Mouse (Mus musculus) embryonic facial prominence, embryonic 10.5 days (tissue): Measurements from ENCODE around the gene Kcnk4. TPM values are rescaled to one million over a fixed set of nuclear protein-coding genes. Genes with fewer than 3 reads are reported as not detected.

Source experiments
- DNase-seq: peaks from one replicate; pipeline ENCODE4 v3.0.0-alpha.2; 2017; ENCODE audit warnings: low spot score
- H3K27ac ChIP-seq: fragments of 300-500 bp; sonication (generic); replicated peaks from 2 replicates; pipeline ENCODE4 v1.5.1; 2016; ENCODE audit warnings: mild to moderate bottlenecking
- H3K27me3 ChIP-seq: fragments of 300-500 bp; sonication (generic); replicated peaks from 2 replicates; pipeline ENCODE4 v1.6.1; 2016; ENCODE audit warnings: low read depth, mild to moderate bottlenecking; ENCODE audit not compliant: poor library complexity, severe bottlenecking
- H3K36me3 ChIP-seq: fragments of 300-500 bp; sonication (generic); replicated peaks from 2 replicates; pipeline ENCODE4 v1.6.1; 2016; ENCODE audit warnings: mild to moderate bottlenecking, moderate library complexity
- H3K4me1 ChIP-seq: fragments of 300-500 bp; sonication (generic); 2 replicates; pipeline ENCODE4 v1.6.1; 2016
- H3K4me3 ChIP-seq: fragments of 300-500 bp; sonication (generic); 2 replicates; pipeline ENCODE4 v1.5.1; 2016; ENCODE audit warnings: mild to moderate bottlenecking, moderate library complexity
- H3K9me3 ChIP-seq: fragments of 300-500 bp; sonication (generic); 2 replicates; pipeline ENCODE4 v1.6.1; 2016; ENCODE audit warnings: mild to moderate bottlenecking
- WGBS: fragments of 180-500 bp; shearing (Covaris S2); methylation state at CpG from one replicate; pipeline ENCODE4 v1.1.7; 2016; 5-methylcytosine and 5-hydroxymethylcytosine counted together
- polyA plus RNA-seq: library from polyadenylated mRNA; unstranded; fragments of >200 nt; fragmentation: Nextera tagmentation; extraction: Ambion mirVana; gene quantifications from 2 replicates; pipeline ENCODE4 v1.2.1, GENCODE M21; 2016

The Kcnk4 gene
- polyA plus RNA-seq, 1 experiment from 2014 or later = not detected

GRCm38 (mm10) chr19:6974211-6975205, 40.2 kb upstream of the Kcnk4 start, which contains the start of gene Ppp1r14b:
Gene Ppp1r14b (plus strand): TSS chr19:6974968.
- under 1% methylated on average over 84 of the region's 84 CpGs for WGBS
- Histone ChIP-seq H3K27ac (peak within 1 kb of the TSS; percentile 95), H3K9me3 (no peaks in the 10 kb centered on the region), H3K27me3 (peaks cover 4% of the 10 kb centered on the region), H3K4me1 (peaks cover 79% of the 10 kb centered on the region), H3K4me3 (peak within 1 kb of the TSS; percentile 92), H3K36me3 (peaks cover 33% of the 10 kb centered on the region)
- peak; percentile 96 for DNase-seq

- Histone ChIP-seq H3K27ac (peak overlapping the region; percentile 95), H3K4me3 (peak overlapping the region; percentile 92), H3K27me3 (peaks cover 4% of the 10 kb centered on the region), H3K9me3 (no peaks in the 10 kb centered on the region), H3K36me3 (peaks cover 28% of the 10 kb centered on the region), H3K4me1 (peaks cover 79% of the 10 kb centered on the region)
- WGBS = 36% methylated on average over 12 of the region's 12 CpGs
- no peak for DNase-seq
Measured at GRCm38 (mm10) chr19:6973581-6974190, 39.4 kb upstream of the Kcnk4 start.

- no peaks in the 10 kb centered on the region for H3K9me3 ChIP-seq
- H3K4me3 ChIP-seq = 0 out of 2 replicates have a peak overlapping the region, but pooled peaks have one; percentile 19
- peaks cover 12% of the 10 kb centered on the region for H3K27me3 ChIP-seq
- peak overlapping the region; percentile 52; the same call in 1 of the 2 replicates for H3K27ac ChIP-seq
- peaks cover 15% of the 10 kb centered on the region for H3K36me3 ChIP-seq
- DNase-seq = no peak
- H3K4me1 ChIP-seq = peaks cover 79% of the 10 kb centered on the region
- WGBS = 80% methylated on average over 13 of the region's 13 CpGs
Measured at GRCm38 (mm10) chr19:6972247-6972917, 38.1 kb upstream of the Kcnk4 start.

- 30% methylated on average over 6 of the region's 6 CpGs for WGBS
- Histone ChIP-seq H3K27ac (peak overlapping the region; percentile 52; the same call in 1 of the 2 replicates), H3K4me3 (peak overlapping the region; percentile 2; the same call in 1 of the 2 replicates), H3K27me3 (peaks cover 12% of the 10 kb centered on the region), H3K9me3 (no peaks in the 10 kb centered on the region), H3K4me1 (peaks cover 71% of the 10 kb centered on the region), H3K36me3 (peaks cover 9% of the 10 kb centered on the region)
- no peak for DNase-seq
Measured at GRCm38 (mm10) chr19:6971644-6972043, 37.3 kb upstream of the Kcnk4 start.

- peaks cover 12% of the 10 kb centered on the region for H3K36me3 ChIP-seq
- H3K4me1 ChIP-seq = peaks cover 61% of the 10 kb centered on the region
- H3K27me3 ChIP-seq = peaks cover 12% of the 10 kb centered on the region
- DNase-seq = no peak
- H3K27ac ChIP-seq = peak overlapping the region; percentile 84
- H3K4me3 ChIP-seq = peak overlapping the region; percentile 69
- 17% methylated on average over 11 of the region's 11 CpGs for WGBS
- H3K9me3 ChIP-seq = no peaks in the 10 kb centered on the region
Measured at GRCm38 (mm10) chr19:6970460-6971085, 36.3 kb upstream of the Kcnk4 start.

GRCm38 (mm10) chr19:6969665-6970381, 35.5 kb upstream of the Kcnk4 start:
- Histone ChIP-seq H3K27ac (peak overlapping the region; percentile 84), H3K36me3 (peaks cover 19% of the 10 kb centered on the region), H3K27me3 (peaks cover 12% of the 10 kb centered on the region), H3K4me1 (peaks cover 61% of the 10 kb centered on the region), H3K4me3 (peak overlapping the region; percentile 69), H3K9me3 (no peaks in the 10 kb centered on the region)
- under 1% methylated on average over 55 of the region's 55 CpGs for whole genome bisulfite sequencing
- DNase-seq = peak; percentile 86

- Histone ChIP-seq H3K27me3 (peaks cover 12% of the 10 kb centered on the region), H3K27ac (peak overlapping the region; percentile 84), H3K36me3 (peaks cover 25% of the 10 kb centered on the region), H3K4me1 (peaks cover 61% of the 10 kb centered on the region), H3K4me3 (peak overlapping the region; percentile 69), H3K9me3 (no peaks in the 10 kb centered on the region)
- DNase-seq = no peak
- WGBS = 0% methylated on average over 20 of the region's 20 CpGs
Measured at GRCm38 (mm10) chr19:6969291-6969664, 35.0 kb upstream of the Kcnk4 start.

- Histone ChIP-seq H3K27me3 (peaks cover 12% of the 10 kb centered on the region), H3K4me1 (peaks cover 56% of the 10 kb centered on the region), H3K36me3 (peaks cover 31% of the 10 kb centered on the region), H3K27ac (peak overlapping the region; percentile 84; the same call in 1 of the 2 replicates), H3K4me3 (peak overlapping the region; percentile 69), H3K9me3 (no peaks in the 10 kb centered on the region)
- WGBS = 11% methylated on average over 15 of the region's 15 CpGs
- DNase-seq = peak; percentile 39
Measured at GRCm38 (mm10) chr19:6968491-6969271, 34.4 kb upstream of the Kcnk4 start.

- no peak for DNase-seq
- Histone ChIP-seq H3K27me3 (no peaks in the 10 kb centered on the region), H3K36me3 (peaks cover 77% of the 10 kb centered on the region), H3K4me1 (peaks cover 16% of the 10 kb centered on the region), H3K4me3 (no peak overlapping the region), H3K27ac (no peak overlapping the region), H3K9me3 (no peaks in the 10 kb centered on the region)
- 78% methylated on average over 10 of the region's 10 CpGs for WGBS
Measured at GRCm38 (mm10) chr19:6956461-6956860, 22.1 kb upstream of the Kcnk4 start.

GRCm38 (mm10) chr19:6955424-6955823, 21.1 kb upstream of the Kcnk4 start:
- Histone ChIP-seq H3K27ac (no peak overlapping the region; the same call in 1 of the 2 replicates), H3K27me3 (no peaks in the 10 kb centered on the region), H3K4me1 (peaks cover 19% of the 10 kb centered on the region), H3K4me3 (0 out of 2 replicates have a peak overlapping the region, but pooled peaks have one; percentile 1), H3K36me3 (peaks cover 69% of the 10 kb centered on the region), H3K9me3 (no peaks in the 10 kb centered on the region)
- WGBS = 87% methylated on average over 7 of the region's 7 CpGs
- DNase-seq = no peak

GRCm38 (mm10) chr19:6954046-6954445, 19.7 kb upstream of the Kcnk4 start:
- H3K36me3 ChIP-seq = peaks cover 62% of the 10 kb centered on the region
- peak; percentile 57 for DNase-seq
- WGBS = 69% methylated on average over 9 of the region's 9 CpGs
- H3K27ac ChIP-seq = no peak overlapping the region
- no peaks in the 10 kb centered on the region for H3K9me3 ChIP-seq
- no peaks in the 10 kb centered on the region for H3K27me3 ChIP-seq
- peaks cover 32% of the 10 kb centered on the region for H3K4me1 ChIP-seq
- H3K4me3 ChIP-seq = no peak overlapping the region
